Mouse (Mus musculus): ENCODE measurements around the gene Zscan12.

- TF ChIP-seq CTCF (IDR thresholded peaks at IDR 0.05; ENCODE audit: insufficient read depth, low read depth, low read length) (no peak), POLR2A (IDR thresholded peaks at IDR 0.05; ENCODE audit: insufficient read depth, low read depth, low read length) (no peak)
These were observed 32.6 kb downstream of the Zscan12 start for GRCm38 (mm10) chr13:21395211-21395610.

Measured in olfactory bulb, adult 2 months (tissue).